Mouse (Mus musculus) frontal cortex, postnatal 14 days (tissue): Measurements from ENCODE around the gene Ptgdr2.

Source experiments
- DNase-seq, 2 experiments: peaks; one replicate each; pipeline ENCODE4 v3.0.0; 2022; ENCODE audit warnings: low spot score in 2 of 2

Gene Ptgdr2

DNA sequence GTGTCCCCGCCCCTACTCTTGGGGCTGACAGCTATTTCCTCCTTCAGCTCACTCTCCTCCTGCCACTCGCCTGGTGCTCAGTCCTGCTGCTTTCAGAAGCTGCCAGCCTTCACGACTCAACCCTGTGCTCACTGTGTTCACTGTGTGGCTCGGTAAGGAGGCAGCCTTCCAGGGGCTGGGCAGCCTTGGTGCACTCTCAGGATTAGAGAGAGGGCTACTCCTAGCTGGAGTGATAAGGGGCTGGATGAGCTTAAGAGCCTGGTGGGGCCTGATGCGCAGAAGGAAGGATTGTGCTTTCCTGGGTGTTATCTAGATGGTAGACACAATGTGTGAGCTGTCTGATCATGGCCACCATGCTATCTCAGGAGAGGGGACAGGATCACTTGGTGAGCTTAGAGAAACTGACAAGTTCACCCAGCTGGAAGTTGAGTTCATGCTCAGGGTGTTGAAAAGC is at the start of gene Ptgdr2:
TSS of gene Ptgdr2 (plus strand) at position 51 of the 454 bp plus-strand sequence.
- no peak for DNase-seq

- DNase-seq: no peak
Observed at GRCm38 (mm10) chr19:10892201-10892600, 44.8 kb upstream of the Ptgdr2 start.

GRCm38 (mm10) chr19:10895016-10895528 is 41.9 kb upstream of the Ptgdr2 start, which contains the start of gene Prpf19:
Gene Prpf19 (plus strand): TSS chr19:10895231.
- DNase-seq: peak; percentile 96 to 97

DNA sequence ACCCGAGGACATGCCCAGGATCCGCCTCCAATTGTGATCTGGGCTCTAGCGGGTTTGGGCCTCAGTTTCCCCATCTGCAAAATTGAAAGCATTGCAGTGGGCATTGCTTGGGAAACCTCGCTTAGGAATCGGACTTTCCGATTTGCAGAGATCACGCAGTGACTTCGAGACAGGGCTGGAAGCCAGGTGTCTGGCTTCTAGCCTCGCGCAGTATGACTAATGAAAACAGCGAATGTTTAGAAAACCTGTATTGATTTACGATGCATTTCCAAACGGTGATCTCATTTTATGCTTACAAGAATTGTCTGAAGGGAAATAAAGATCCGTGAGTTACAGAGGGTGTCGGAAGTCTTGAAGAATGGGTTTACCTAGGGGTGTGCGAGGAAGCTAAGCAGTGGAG is 41.3 kb upstream of the Ptgdr2 start:
- DNase-seq: peak in 1 of 2 experiments; percentile 32

- DNase-seq: no peak
Observed at GRCm38 (mm10) chr19:10896849-10897248, 40.1 kb upstream of the Ptgdr2 start.

GRCm38 (mm10) chr19:10897491-10897890 is 39.5 kb upstream of the Ptgdr2 start:
- DNase-seq: no peak

DNA sequence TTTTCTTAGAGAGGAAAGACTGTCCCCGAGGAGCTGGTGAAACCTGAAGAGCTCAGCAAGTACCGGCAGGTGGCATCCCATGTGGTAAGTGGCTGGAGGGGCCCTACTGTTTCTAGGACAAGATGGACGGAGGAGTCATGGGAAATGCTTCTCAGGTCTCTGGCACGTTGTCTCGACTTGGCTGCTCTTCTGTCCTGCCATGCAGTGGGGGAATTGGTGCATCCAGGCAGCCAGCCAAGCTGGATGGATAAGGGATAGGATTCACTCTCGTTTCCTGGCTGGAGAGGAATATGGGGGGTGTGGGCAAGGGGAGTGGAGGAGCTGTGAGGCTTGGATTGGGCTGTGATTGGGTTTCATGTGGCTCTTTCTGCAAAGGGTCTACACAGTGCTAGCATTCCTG is 36.6 kb upstream of the Ptgdr2 start:
- DNase-seq: no peak

DNA sequence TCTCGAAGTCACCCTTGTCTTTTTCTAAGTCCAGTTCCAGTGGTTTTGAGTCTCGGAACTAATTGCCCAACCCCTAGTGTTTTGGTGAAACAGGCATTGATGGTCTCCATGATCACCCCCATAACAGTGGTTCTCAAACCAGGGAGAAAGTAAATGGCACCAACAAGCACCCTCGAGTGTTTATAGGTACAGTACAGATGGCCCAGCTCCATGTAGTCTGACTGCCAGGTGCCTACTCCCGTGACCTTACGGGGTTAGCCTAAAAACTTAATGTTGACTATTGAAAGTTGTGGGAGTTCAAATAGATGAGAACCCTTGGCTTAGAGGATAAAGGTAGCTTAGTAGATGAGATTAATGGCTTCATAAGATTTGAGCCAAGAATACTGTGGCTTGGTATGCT is 35.9 kb upstream of the Ptgdr2 start:
- DNase-seq: no peak

DNA sequence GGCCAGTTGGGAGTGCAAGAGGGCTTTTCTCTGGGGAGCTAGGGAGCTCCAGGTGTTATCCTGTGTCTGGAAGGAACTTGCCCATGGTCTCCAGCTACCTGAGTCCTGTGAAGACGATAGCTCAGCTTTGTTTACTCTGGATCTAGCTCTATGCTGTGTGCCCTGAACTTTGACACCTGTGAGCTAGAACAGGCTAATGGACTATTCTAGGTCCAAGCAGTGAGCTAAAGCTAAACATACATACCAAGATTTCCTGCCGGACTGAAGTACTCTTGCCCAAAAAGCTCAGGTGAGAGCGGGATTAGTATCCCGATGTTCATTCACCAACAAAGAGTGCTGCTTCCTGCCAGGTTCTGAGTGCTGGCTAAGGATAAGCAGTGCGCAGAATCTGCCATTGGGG is 32.4 kb upstream of the Ptgdr2 start:
- no peak for DNase-seq

DNA sequence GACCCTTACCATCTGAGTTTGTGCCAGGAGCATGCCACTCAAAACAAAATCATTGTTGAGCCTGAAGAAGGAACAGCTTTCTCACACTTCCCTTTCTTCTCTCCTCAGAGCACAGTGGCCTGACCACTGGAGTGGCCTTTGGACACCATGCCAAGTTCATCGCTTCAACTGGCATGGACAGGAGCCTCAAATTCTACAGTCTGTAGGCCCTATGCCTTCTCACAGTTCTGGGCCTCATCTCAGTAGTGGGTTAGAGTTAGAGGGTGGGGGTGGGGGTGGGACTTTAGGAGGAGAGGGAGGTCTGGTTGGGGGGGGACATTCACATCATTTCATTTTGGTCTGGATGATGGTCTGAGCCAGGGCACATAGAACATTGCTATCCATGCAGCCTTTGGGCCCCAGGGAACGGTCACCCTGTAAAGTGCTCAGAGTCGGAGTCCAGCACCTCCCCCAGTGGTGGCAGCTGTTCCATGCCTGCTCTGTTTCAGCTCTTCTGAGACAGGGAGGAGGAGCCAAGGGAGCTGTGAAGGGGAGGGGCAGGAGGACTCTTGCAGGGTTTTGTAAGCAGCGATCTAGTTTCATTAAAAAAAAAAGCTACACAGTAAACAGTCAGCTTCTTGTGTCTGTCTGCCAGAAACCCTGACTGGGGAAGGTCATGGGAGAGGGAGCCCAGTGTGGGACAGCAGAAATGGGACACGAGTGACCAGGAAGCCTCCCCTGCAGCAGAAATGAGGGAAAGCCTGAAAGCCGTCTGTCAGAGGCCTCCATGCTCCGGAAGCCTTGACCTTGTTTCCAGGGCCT is 31.8 kb upstream of the Ptgdr2 start:
- DNase-seq: peak; percentile 22 to 56

DNA sequence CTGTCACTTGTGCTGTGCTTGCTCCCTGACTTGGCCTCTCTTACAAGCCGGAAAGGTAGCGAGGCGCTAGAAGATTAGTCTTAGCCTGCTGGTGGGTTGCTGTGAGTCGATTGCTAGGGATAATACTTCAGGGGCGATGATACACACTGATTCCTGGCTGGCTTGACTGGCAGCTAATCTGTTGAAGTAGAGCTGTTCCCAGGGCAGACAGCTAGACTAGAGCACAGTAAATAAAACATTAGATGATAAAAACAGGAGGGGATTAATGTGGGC is 31.3 kb upstream of the Ptgdr2 start:
- no peak for DNase-seq

- peak in 1 of 2 experiments; percentile 50 for DNase-seq
Observed at GRCm38 (mm10) chr19:10907891-10908290, 29.1 kb upstream of the Ptgdr2 start.

GRCm38 (mm10) chr19:10909087-10909721 is 27.8 kb upstream of the Ptgdr2 start:
- no peak for DNase-seq

DNA sequence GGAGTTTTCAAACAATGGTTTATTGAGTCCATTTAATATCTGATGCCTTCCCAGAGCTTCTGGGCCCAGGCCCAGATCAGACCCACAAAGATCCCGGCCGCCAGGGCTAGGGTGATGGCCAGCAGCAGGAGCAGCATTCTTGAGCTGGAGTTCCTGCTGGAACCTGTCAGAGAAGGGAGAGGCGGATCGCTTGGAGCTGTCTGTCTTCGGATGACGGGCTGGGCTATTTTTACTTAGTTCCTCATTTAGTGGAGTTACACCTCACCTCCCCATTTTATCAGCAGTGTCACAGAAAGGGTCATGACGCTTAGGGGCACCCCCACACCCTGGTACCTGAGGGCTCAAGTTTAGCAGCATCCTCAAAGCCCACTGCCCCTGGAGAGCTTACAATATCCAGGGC is 22.7 kb upstream of the Ptgdr2 start:
- no peak for DNase-seq

GRCm38 (mm10) chr19:10914870-10915269 is 22.1 kb upstream of the Ptgdr2 start:
- DNase-seq: no peak

- DNase-seq: no peak
Observed at GRCm38 (mm10) chr19:10916506-10916905, 20.5 kb upstream of the Ptgdr2 start.

DNA sequence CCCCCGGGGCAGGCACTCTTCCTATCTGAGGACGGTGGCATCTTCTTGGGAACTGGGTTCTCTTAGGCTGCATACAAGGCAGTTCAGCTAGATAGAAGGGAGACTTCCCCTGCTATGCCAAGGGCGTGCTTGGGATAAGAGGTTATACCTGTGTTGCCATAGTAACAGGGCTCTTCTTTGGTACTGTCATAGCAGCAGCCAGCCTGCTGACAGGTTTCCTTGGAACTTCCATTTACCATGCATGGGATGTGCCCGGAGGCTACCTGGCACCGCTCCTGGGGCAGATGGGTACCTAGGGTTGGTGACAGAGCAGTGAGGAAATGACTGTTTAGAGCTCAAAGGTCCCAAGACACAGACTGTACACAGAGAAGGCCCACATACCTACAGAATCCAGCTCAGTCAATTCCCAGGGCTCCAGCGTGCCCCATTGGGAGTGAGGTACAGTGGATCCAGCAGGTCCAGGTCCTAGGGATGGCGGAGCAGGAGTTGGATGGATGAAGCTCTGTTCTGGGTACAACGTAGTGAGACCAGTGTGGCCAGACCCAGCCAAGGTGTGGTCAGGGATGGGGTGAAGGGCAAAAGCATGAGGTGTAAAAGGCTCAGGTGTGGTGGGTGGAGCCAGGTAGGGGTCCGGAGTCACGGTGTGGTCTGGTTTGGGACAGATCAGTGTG is 18.5 kb upstream of the Ptgdr2 start:
- no peak for DNase-seq

GRCm38 (mm10) chr19:10920532-10920931 is 16.4 kb upstream of the Ptgdr2 start, which contains the start of gene Zp1:
Gene Zp1 (minus strand): TSS chr19:10920632.
- DNase-seq: no peak

DNA sequence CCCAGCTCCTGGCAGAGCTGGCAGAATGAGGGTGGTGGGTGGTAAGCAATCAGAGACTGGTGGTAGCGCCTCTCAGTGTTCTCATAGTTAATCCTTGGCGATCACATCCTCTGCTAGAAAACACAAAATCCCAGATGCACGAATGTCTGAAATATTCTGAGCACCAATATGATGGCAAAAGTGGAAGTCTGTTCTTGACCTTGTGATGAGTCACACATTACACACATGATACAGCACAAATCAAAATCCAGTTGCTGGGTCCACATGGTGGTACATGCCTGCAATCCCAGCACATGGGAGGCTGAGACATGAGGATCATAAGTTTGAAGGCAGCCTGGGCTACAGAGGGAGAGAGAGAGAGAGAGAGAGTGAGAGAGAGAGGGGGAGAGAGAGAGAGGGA is 15.9 kb upstream of the Ptgdr2 start:
- no peak for DNase-seq

DNA sequence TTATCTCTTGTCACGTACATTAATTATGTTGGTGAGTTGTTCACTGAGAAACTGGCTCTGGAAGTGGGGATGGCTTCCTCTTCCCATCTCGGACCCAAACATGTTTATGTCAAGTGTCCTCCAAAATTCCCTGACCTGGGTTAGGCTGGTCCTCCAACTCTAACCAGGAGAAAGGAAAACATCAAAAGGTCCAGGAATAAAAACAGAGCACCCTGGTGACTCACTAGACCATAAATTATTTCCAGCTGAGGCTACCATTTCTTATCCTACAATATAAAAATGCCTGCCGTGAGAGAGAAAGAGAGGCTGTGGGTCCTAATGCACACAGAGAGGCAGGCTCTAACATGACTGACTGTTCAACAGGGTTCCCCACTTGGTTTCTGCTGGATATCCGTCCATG is 12.7 kb upstream of the Ptgdr2 start:
- no peak for DNase-seq

DNA sequence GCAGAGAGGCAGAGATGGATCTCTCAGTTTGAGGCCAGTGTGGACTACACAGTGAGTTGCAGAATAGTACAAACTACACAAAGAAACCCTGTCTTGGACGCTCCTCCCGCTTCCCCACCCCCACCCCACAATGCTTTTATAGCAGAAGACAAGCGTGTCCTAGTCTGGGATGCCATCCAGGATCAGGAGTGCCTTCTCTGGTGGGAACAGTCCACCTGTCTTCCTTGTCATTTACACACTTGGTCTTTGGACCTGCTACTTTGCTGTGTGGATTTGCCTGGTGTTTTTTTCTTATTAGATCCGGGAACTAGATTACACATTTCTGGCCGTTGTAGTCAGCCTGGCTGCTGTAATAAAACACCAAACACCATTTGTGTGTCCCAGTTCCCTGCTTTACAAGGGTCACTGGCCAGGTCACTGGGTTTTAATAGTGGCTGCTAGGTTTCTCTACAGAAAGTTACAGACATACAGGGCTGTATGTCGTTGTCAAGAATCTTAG is 10.8 kb upstream of the Ptgdr2 start:
- DNase-seq: no peak

GRCm38 (mm10) chr19:10926666-10927065 is 10.3 kb upstream of the Ptgdr2 start:
- no peak for DNase-seq
